Mouse (Mus musculus): ENCODE results near the gene Tpsab1.

Tpsab1 gene

DNA sequence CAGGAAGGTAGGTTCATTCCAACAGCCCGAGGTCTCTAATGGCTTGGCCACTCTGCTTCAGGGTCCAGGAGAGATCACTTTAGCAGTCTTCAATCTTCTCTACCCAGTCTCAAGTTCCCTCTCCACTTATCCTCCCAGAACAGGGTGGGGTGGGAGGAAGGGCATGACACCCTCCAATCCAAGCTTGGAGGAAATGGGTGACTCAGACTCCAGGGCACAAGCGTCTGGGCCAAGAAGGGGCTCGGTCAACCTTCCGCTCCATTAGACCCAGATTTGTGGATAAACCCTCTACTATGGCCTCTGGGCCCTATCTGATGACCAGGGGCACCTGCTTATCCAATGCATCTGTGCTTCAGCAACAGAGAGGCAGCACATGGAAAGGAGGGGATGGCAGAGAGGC, at the start of gene Tpsab1:
Tpsab1 (minus strand) TSS at position 101 of the 400 bp plus-strand sequence.
- no peak for DNase-seq (ENCODE audit: low read depth in 2 of 2, low spot score in 2 of 2)

DNA sequence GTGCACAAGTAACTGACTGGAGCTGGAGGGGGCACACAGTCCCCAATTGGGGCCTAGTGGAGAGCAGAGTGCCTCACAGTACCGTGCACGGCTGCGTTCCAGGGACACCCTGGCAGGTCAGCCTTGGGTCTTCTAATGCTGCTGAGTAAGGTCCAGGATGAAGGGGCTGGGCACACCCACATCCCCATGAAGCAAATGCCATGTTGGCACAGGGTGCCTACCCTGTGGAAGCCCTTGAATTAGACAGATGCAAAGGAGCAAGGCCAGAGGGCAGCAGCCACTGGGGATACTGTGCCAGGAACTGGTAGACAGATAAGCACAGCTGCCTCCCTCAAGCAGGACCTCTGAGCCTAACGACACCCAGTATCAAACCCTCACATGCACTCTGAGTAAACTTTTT, 49.2 kb upstream of the Tpsab1 start:
- no peak for DNase-seq (ENCODE audit: low read depth in 2 of 2, low spot score in 2 of 2)

GRCm38 (mm10) chr17:25374011-25374410, 28.6 kb upstream of the Tpsab1 start:
- DNase-seq (ENCODE audit: low read depth in 2 of 2, low spot score in 2 of 2) = no peak

DNA sequence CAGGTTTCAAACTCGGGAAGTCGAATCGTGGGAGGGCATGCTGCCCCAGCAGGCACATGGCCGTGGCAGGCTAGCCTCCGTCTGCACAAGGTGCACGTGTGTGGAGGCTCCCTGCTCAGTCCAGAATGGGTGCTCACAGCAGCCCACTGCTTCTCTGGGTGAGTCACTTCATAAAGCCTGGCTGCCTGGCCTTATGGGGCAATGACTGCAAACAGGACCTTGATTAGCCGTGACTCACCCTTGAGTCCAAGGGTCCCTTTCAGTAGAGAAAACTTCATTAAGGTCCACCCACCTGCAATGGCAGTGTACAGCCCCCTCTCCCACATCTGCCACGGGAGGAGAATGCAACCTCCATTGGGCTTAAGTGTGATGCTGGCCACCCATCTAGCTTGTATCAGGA, 27.1 kb upstream of the Tpsab1 start:
- DNase-seq (ENCODE audit: low read depth in 2 of 2, low spot score in 2 of 2) = no peak

GRCm38 (mm10) chr17:25368973-25369372, 23.6 kb upstream of the Tpsab1 start, which contains the start of gene Tpsg1:
TSS of gene Tpsg1 (plus strand) at chr17:25369273.
- DNase-seq (ENCODE audit: low read depth in 2 of 2, low spot score in 2 of 2) = no peak

GRCm38 (mm10) chr17:25366005-25366404, 20.6 kb upstream of the Tpsab1 start, which contains the start of gene Tpsb2:
TSS of gene Tpsb2 (plus strand) at chr17:25366305.
- no peak for DNase-seq (ENCODE audit: low read depth in 2 of 2, low spot score in 2 of 2)

DNA sequence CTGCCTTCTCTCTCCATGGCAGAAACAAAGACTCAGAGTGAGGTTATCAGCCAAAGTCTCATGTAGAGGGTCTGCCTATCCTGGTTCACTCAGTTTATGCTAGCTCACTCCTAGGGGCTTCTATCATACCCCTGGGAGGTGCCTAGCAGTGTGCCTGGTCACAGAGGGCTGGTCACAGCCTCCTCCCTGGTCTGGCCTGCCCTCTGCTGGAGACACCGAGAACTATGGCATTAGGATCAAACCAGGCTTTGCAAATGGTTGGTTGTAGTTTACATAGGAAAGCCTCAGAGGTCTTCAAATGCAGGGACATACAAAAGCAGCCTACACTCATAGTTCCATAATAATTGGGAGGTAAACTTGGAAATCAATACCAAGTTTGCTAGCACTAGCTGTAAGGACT, 18.4 kb upstream of the Tpsab1 start:
- peak in 1 of 2 experiments; percentile 14 for DNase-seq (ENCODE audit: low read depth in 2 of 2, low spot score in 2 of 2)

DNA sequence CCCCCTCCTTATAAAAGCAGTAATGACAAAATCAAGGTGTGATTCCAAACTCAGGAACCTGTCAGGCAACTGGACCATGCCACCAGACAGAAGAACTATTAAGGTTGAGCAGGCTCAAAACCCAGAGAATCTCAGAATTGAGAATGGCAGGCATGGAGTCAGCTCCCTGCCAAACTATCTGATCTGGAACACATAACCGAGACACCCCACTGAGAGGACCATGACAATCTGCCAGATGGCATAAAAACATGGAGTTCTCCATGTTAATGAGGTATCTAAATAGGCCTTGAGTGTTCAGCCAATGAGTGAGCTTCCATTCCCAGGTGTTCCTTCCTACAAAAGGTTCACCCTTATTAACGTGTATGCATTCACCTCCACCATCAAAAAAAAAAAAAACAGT, 15.9 kb upstream of the Tpsab1 start:
- DNase-seq (ENCODE audit: low read depth in 2 of 2, low spot score in 2 of 2) = no peak

DNA sequence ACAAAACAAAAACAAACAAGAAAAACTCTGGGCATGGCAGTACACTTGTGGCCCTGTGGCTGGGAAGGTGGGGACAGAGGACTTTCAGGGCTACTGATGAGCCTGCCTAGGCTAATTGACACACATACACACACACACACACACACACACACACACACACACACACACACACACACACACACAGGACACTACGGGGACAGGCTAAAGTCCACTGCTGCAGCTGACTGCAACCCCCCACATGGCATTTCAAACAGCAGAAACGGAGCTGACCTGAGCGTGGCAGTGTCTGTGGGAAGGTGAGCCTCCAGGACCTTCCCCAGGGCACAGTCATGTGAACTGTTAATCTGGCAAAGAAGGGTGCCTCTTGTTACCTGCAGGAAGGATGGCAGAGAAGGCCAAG, 3.9 kb downstream of the Tpsab1 start:
- no peak for DNase-seq (ENCODE audit: low read depth in 2 of 2, low spot score in 2 of 2)

DNA sequence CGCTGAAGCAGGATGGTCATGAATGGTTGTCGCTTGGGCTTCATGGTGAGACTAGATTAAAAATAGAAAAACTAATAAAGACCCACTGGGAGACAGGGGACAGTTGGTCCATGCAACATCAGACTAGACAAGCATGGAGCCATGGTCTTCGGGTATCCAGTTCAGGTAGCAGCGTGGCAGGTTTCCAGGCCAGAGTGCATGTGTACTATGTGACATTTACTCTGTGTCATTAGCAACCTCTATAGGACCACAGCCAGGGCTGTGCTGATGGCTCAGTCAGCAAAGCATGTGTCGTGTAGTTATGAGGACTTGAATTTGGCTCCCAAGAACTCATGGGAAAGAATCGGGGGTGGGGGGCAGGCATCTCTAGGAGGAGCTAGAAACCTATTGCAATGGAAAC, 5.4 kb downstream of the Tpsab1 start:
- no peak for DNase-seq (ENCODE audit: low read depth in 2 of 2, low spot score in 2 of 2)

DNA sequence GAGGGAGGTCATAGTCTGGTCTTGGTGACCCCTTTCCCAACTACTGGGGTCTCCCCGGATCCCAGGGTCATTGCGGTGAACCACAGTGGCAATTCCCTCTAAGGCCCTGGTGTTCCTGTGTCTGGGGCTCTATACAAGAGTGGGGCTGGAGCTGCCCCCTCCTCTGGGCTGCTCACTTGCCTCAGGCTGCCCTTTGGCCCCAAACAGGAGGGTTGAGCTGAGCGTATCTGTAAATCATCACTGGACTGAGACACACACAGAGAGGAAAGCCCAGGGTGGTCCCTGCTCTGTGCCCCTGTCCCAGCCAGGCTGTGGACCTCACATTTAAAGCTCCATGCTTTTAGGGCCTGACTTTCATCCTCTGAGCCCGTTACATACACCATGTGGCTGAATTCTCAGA, 7.1 kb downstream of the Tpsab1 start:
- DNase-seq (ENCODE audit: low read depth in 2 of 2, low spot score in 2 of 2) = no peak

- peak; percentile 11 to 22 for DNase-seq (ENCODE audit: low read depth in 2 of 2, low spot score in 2 of 2)
Measured at GRCm38 (mm10) chr17:25333943-25334342, 11.4 kb downstream of the Tpsab1 start.

DNA sequence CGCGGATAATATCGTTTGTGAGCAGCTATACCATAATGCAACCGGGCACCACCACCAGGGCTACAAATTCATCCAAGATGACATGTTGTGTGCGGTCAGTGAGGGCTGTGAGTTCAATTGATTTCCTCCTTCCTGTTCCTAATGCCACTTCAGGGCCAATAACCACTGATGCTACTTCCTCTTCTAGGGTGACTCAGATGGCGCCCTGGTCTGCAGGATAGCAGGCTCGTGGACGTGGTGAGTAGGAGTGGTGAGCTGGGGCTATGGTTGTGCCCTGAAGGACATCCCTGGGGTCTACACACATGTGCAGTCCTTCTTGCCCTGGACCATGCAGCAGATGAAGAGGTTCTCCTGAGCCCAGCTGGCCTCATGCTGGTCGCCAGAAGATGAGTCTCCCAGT, 13.0 kb downstream of the Tpsab1 start:
- no peak for DNase-seq (ENCODE audit: low read depth in 2 of 2, low spot score in 2 of 2)

DNA sequence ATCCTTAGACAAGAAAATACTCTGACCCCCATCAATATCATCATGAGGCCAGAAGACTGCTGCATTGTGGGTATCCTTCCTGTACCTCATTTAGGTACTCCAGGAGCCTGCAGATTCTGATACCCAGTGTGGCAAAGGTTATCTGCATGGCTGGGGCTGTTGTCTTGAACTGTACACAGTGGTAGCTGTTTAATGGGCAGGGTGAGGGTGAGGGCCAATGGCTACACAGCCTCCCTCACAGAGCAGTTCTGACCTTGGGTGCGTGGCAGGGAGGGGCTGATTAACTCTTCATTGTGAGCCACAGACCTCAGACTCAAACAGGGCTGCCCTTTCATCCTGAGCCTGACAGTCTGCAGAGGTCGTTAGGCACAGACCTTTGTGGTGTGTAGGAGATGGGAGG, 22.4 kb downstream of the Tpsab1 start:
- no peak for DNase-seq (ENCODE audit: low read depth in 2 of 2, low spot score in 2 of 2)

- DNase-seq (ENCODE audit: low read depth in 2 of 2, low spot score in 2 of 2) = no peak
Measured at GRCm38 (mm10) chr17:25320819-25321218, 24.5 kb downstream of the Tpsab1 start.

DNA sequence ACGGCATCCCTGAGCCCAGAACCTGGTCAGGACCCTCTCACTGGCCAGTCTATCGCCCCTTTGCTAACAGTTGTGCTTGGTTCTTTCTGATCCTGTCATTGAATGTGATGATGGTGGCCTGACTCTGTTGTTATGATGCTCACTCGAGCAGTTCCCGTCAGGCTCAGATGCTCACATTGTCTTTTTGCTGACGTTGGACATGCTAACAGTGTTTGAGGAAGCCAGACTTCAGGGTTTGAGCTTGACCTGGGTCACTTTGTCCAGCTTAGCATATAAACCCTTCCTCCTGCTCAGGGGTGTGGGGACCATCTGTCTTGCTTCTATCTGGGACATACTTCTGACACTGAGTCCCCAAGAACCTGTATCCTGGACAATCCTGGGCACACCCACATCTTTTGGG, 27.0 kb downstream of the Tpsab1 start, which contains the start of gene Prss29:
Prss29 (plus strand) TSS at position 301 of the 400 bp plus-strand sequence.
- DNase-seq (ENCODE audit: low read depth in 2 of 2, low spot score in 2 of 2) = no peak

DNA sequence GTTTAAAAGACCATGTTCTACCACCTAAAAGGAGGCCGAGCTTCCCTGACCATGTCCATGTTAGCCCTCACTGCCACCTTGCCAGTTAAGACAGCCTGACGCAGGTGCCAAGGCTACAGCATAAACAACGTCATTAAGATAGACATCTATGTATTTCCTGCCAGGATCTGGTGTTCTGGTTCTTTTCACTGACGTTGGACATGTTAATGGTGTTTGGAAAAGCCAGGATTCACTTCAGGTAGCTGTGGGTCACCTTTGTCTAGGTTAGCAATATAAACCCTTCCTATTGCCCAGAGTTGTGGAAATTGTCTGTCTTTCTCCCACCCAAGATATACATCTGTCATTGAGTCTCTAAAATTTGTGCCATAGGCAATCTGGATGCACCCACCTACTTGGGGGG, 37.0 kb downstream of the Tpsab1 start, which contains the start of gene Prss28:
Prss28 (plus strand) TSS at position 301 of the 400 bp plus-strand sequence.
- no peak for DNase-seq (ENCODE audit: low read depth in 2 of 2, low spot score in 2 of 2)

DNA sequence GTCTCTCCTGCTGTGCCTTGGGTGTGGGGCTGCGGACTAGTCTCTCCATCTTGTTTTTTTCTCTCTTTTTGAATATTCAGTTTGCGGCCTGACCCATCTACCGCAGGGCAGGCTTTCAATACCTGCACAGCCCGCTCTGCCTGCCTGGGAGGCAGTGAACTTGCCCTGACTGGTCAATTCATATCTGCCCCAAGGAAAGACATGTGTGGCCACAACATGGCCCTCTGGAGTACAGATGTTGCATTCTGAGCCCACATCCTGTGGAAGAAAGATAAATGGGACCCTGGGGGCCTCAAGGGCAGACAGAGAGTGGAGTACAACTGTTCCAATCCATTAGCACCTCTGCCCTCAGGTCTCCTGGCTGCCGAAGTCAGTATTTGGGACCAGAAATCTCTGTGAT, 47.3 kb downstream of the Tpsab1 start, which contains the start of gene Prss34:
Prss34 (plus strand) TSS at position 301 of the 400 bp plus-strand sequence.
- no peak for DNase-seq (ENCODE audit: low read depth in 2 of 2, low spot score in 2 of 2)

DNA sequence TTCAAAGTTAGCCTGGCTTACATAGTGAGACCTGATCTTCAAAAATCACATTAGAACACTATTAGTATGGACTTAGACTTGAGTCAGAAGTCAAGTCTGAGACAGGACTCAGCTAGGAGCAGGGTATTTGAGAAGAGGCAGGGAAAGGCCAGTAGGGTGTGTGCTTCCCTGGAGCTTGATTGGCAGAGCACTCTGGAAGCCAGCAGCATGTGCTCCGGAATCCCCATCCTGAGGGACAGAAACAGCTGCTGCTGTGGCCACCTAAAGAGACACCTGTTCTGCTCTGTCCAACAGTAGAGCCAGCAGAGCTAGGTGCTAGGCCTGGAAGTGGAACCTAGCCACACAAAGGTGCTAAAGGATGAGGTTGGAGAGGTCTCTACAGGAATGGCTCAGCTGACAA, 51.3 kb downstream of the Tpsab1 start:
- DNase-seq (ENCODE audit: low read depth in 2 of 2, low spot score in 2 of 2) = no peak

DNA sequence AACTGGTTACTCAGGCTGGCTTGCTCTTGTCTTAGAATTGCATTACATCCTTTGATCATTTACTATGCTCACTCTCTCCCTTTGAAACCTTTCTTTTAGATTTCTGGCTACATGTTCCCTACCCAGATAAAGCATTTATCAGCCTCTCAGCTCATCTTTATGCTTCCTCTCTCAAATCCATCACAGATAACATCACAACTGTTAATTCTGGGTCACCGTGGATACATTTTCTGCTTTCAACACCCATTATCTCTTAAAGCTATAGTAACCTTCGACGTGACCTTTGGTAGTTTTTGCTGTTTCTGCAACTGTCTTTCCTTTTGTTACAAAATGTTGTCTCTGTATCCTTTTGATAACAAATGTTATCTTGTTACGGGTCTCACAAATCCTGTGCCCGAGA, 51.9 kb downstream of the Tpsab1 start:
- no peak for DNase-seq (ENCODE audit: low read depth in 2 of 2, low spot score in 2 of 2)
